Mouse (Mus musculus): ENCODE results near the gene Tulp2. TPM values are rescaled to one million over a fixed set of nuclear protein-coding genes. Genes with fewer than 3 reads are reported as not detected.

The Tulp2 gene
- 1.8 and 2.3 TPM in 2 replicates for polyA plus RNA-seq (2014; fragmentation: Nextera tagmentation; extraction: Ambion mirVana)

GRCm38 (mm10) chr7:45481374-45481927, at the start of gene Tulp2:
Gene Tulp2 (plus strand): TSS chr7:45481877.
- no peaks in the 10 kb centered on the region for H3K9me3 ChIP-seq (ENCODE audit: control insufficient read depth, low read length)
- H3K27me3 ChIP-seq (replicated peaks; ENCODE audit: control insufficient read depth, insufficient read depth, low read length): no peaks in the 10 kb centered on the region
- no peaks in the 10 kb centered on the region for H3K36me3 ChIP-seq (ENCODE audit: control insufficient read depth, insufficient read depth, low read length)
- WGBS: 66% methylated on average over 11 of the region's 15 CpGs
- DNase-seq (ENCODE audit: low spot score) (peak; percentile 64), ATAC-seq (replicated peaks; ENCODE audit: low FRiP score, low TSS enrichment, low read depth) (peak; percentile 36)
- H3K9ac ChIP-seq (ENCODE audit: low read length): no peak within 1 kb of the TSS
- H3K27ac ChIP-seq (ENCODE audit: low read depth): no peak within 1 kb of the TSS
- no peaks in the 10 kb centered on the region for H3K4me1 ChIP-seq (replicated peaks; ENCODE audit: control insufficient read depth, insufficient read depth, low read length)
- H3K4me2 ChIP-seq (ENCODE audit: low read length): no peak within 1 kb of the TSS
- no peak within 1 kb of the TSS for H3K4me3 ChIP-seq (ENCODE audit: low read depth, low read length)

- 1% methylated on average over 7 of the region's 7 CpGs for WGBS
- Histone ChIP-seq H3K4me3 (ENCODE audit: low read depth, low read length) (peak overlapping the region; percentile 95), H3K27ac (ENCODE audit: low read depth) (peak overlapping the region; percentile 73; the same call in 1 of the 2 replicates), H3K27me3 (replicated peaks; ENCODE audit: control insufficient read depth, insufficient read depth, low read length) (no peaks in the 10 kb centered on the region), H3K9me3 (ENCODE audit: control insufficient read depth, low read length) (no peaks in the 10 kb centered on the region), H3K9ac (ENCODE audit: low read length) (peak overlapping the region; percentile 83), H3K36me3 (ENCODE audit: control insufficient read depth, insufficient read depth, low read length) (peaks cover 26% of the 10 kb centered on the region), H3K4me2 (ENCODE audit: low read length) (peak overlapping the region; percentile 94), H3K4me1 (replicated peaks; ENCODE audit: control insufficient read depth, insufficient read depth, low read length) (peaks cover 35% of the 10 kb centered on the region)
- ATAC-seq (replicated peaks; ENCODE audit: low FRiP score, low TSS enrichment, low read depth) (no peak), DNase-seq (ENCODE audit: low spot score) (no peak)
Observed at GRCm38 (mm10) chr7:45433835-45434202, 47.9 kb upstream of the Tulp2 start.

- peak within 1 kb of the TSS; percentile 95 for H3K4me3 ChIP-seq (ENCODE audit: low read depth, low read length)
- peak within 1 kb of the TSS; percentile 83 for H3K9ac ChIP-seq (ENCODE audit: low read length)
- ATAC-seq (replicated peaks; ENCODE audit: low FRiP score, low TSS enrichment, low read depth) (peak; percentile 98), DNase-seq (ENCODE audit: low spot score) (peak; percentile 100)
- peak within 1 kb of the TSS; percentile 94 for H3K4me2 ChIP-seq (ENCODE audit: low read length)
- peak within 1 kb of the TSS; percentile 73 for H3K27ac ChIP-seq (ENCODE audit: low read depth)
- H3K4me1 ChIP-seq (replicated peaks; ENCODE audit: control insufficient read depth, insufficient read depth, low read length): peaks cover 35% of the 10 kb centered on the region
- H3K27me3 ChIP-seq (replicated peaks; ENCODE audit: control insufficient read depth, insufficient read depth, low read length): no peaks in the 10 kb centered on the region
- under 1% methylated on average over 45 of the region's 45 CpGs for WGBS
- peaks cover 22% of the 10 kb centered on the region for H3K36me3 ChIP-seq (ENCODE audit: control insufficient read depth, insufficient read depth, low read length)
- no peaks in the 10 kb centered on the region for H3K9me3 ChIP-seq (ENCODE audit: control insufficient read depth, low read length)
Observed at GRCm38 (mm10) chr7:45434203-45435015, 47.3 kb upstream of the Tulp2 start, which contains the start of gene Gys1. Gene Gys1 (plus strand): TSS chr7:45434844.

- peaks cover 23% of the 10 kb centered on the region for H3K36me3 ChIP-seq (ENCODE audit: control insufficient read depth, insufficient read depth, low read length)
- no peaks in the 10 kb centered on the region for H3K27me3 ChIP-seq (replicated peaks; ENCODE audit: control insufficient read depth, insufficient read depth, low read length)
- H3K9me3 ChIP-seq (ENCODE audit: control insufficient read depth, low read length): no peaks in the 10 kb centered on the region
- WGBS: 2% methylated on average over 16 of the region's 16 CpGs
- DNase-seq (ENCODE audit: low spot score) (no peak), ATAC-seq (replicated peaks; ENCODE audit: low FRiP score, low TSS enrichment, low read depth) (no peak)
- H3K27ac ChIP-seq (ENCODE audit: low read depth): peak overlapping the region; percentile 49
- peak overlapping the region; percentile 95 for H3K4me3 ChIP-seq (ENCODE audit: low read depth, low read length)
- peak overlapping the region; percentile 83 for H3K9ac ChIP-seq (ENCODE audit: low read length)
- peaks cover 35% of the 10 kb centered on the region for H3K4me1 ChIP-seq (replicated peaks; ENCODE audit: control insufficient read depth, insufficient read depth, low read length)
- H3K4me2 ChIP-seq (ENCODE audit: low read length): peak overlapping the region; percentile 94
Observed at GRCm38 (mm10) chr7:45435038-45435437, 46.6 kb upstream of the Tulp2 start.

- no peak for DNase-seq (ENCODE audit: low spot score)
- Histone ChIP-seq H3K4me3 (ENCODE audit: low read depth, low read length) (no peak overlapping the region), H3K27ac (ENCODE audit: low read depth) (no peak overlapping the region), H3K27me3 (replicated peaks; ENCODE audit: control insufficient read depth, insufficient read depth, low read length) (no peaks in the 10 kb centered on the region), H3K4me2 (ENCODE audit: low read length) (no peak overlapping the region), H3K4me1 (replicated peaks; ENCODE audit: control insufficient read depth, insufficient read depth, low read length) (peaks cover 35% of the 10 kb centered on the region), H3K9ac (ENCODE audit: low read length) (no peak overlapping the region), H3K36me3 (ENCODE audit: control insufficient read depth, insufficient read depth, low read length) (peaks cover 23% of the 10 kb centered on the region), H3K9me3 (ENCODE audit: control insufficient read depth, low read length) (no peaks in the 10 kb centered on the region)
- 87% methylated on average over 5 of the region's 5 CpGs for WGBS
- ATAC-seq (replicated peaks; ENCODE audit: low FRiP score, low TSS enrichment, low read depth): no peak
Observed at GRCm38 (mm10) chr7:45436444-45436843, 45.2 kb upstream of the Tulp2 start.

GRCm38 (mm10) chr7:45437046-45437445, 44.6 kb upstream of the Tulp2 start:
- H3K4me3 ChIP-seq (ENCODE audit: low read depth, low read length): no peak overlapping the region
- H3K36me3 ChIP-seq (ENCODE audit: control insufficient read depth, insufficient read depth, low read length): peaks cover 22% of the 10 kb centered on the region
- WGBS: 35% methylated on average over 6 of the region's 6 CpGs
- DNase-seq (ENCODE audit: low spot score) (no peak), ATAC-seq (replicated peaks; ENCODE audit: low FRiP score, low TSS enrichment, low read depth) (no peak)
- no peaks in the 10 kb centered on the region for H3K9me3 ChIP-seq (ENCODE audit: control insufficient read depth, low read length)
- no peaks in the 10 kb centered on the region for H3K27me3 ChIP-seq (replicated peaks; ENCODE audit: control insufficient read depth, insufficient read depth, low read length)
- no peak overlapping the region for H3K9ac ChIP-seq (ENCODE audit: low read length)
- H3K4me2 ChIP-seq (ENCODE audit: low read length): peak overlapping the region; percentile 4; the same call in 1 of the 2 replicates
- H3K27ac ChIP-seq (ENCODE audit: low read depth): no peak overlapping the region
- H3K4me1 ChIP-seq (replicated peaks; ENCODE audit: control insufficient read depth, insufficient read depth, low read length): peaks cover 35% of the 10 kb centered on the region

- Histone ChIP-seq H3K27me3 (replicated peaks; ENCODE audit: control insufficient read depth, insufficient read depth, low read length) (no peaks in the 10 kb centered on the region), H3K4me1 (replicated peaks; ENCODE audit: control insufficient read depth, insufficient read depth, low read length) (peaks cover 35% of the 10 kb centered on the region), H3K27ac (ENCODE audit: low read depth) (no peak within 1 kb of the TSS), H3K9me3 (ENCODE audit: control insufficient read depth, low read length) (no peaks in the 10 kb centered on the region), H3K4me2 (ENCODE audit: low read length) (peak within 1 kb of the TSS; percentile 18), H3K36me3 (ENCODE audit: control insufficient read depth, insufficient read depth, low read length) (peaks cover 25% of the 10 kb centered on the region), H3K9ac (ENCODE audit: low read length) (no peak within 1 kb of the TSS), H3K4me3 (ENCODE audit: low read depth, low read length) (no peak within 1 kb of the TSS)
- ATAC-seq (replicated peaks; ENCODE audit: low FRiP score, low TSS enrichment, low read depth) (no peak), DNase-seq (ENCODE audit: low spot score) (no peak)
- WGBS: 25% methylated on average over 19 of the region's 19 CpGs
Observed at GRCm38 (mm10) chr7:45437521-45438276, 44.0 kb upstream of the Tulp2 start, which contains the start of gene Ruvbl2. Gene Ruvbl2 (minus strand): TSS chr7:45438096.

- Histone ChIP-seq H3K4me1 (replicated peaks; ENCODE audit: control insufficient read depth, insufficient read depth, low read length) (0 out of 2 replicates have a peak, but pooled peaks cover 5% of the 10 kb centered on the region), H3K4me2 (ENCODE audit: low read length) (no peak overlapping the region), H3K27me3 (replicated peaks; ENCODE audit: control insufficient read depth, insufficient read depth, low read length) (no peaks in the 10 kb centered on the region), H3K36me3 (ENCODE audit: control insufficient read depth, insufficient read depth, low read length) (peaks cover 61% of the 10 kb centered on the region), H3K9me3 (ENCODE audit: control insufficient read depth, low read length) (no peaks in the 10 kb centered on the region), H3K9ac (ENCODE audit: low read length) (no peak overlapping the region), H3K27ac (ENCODE audit: low read depth) (no peak overlapping the region), H3K4me3 (ENCODE audit: low read depth, low read length) (no peak overlapping the region)
- DNase-seq (ENCODE audit: low spot score) (no peak), ATAC-seq (replicated peaks; ENCODE audit: low FRiP score, low TSS enrichment, low read depth) (no peak)
- WGBS: 82% methylated on average over 22 of the region's 22 CpGs
Observed at GRCm38 (mm10) chr7:45443526-45444420, 37.9 kb upstream of the Tulp2 start.
